Mouse (Mus musculus): Measurements from ENCODE around the gene Gpr160.

Gene Gpr160

GRCm38 (mm10) chr3:30917160-30917559, 61.4 kb downstream of the Gpr160 start:
- no peak for DNase-seq

- no peak for DNase-seq
Measured at GRCm38 (mm10) chr3:30927664-30928063, 71.9 kb downstream of the Gpr160 start.

GRCm38 (mm10) chr3:30929828-30930227, 74.1 kb downstream of the Gpr160 start:
- no peak for DNase-seq

- no peak for DNase-seq
Measured at GRCm38 (mm10) chr3:30934384-30934783, 78.6 kb downstream of the Gpr160 start.

Data from right cerebral cortex, adult 18-20 months (tissue).